Mouse (Mus musculus) liver, embryonic 14.5 days (tissue): Measurements from ENCODE around the gene B3gat3.

Source experiments
- CTCF ChIP-seq: IDR thresholded peaks from 2 replicates; pipeline ENCODE4 v1.5.1; 2016; ENCODE audit warnings: antibody characterized with exemption, low read depth, control low read depth
- EP300 ChIP-seq: IDR thresholded peaks from 2 replicates; pipeline ENCODE4 v1.6.1; 2016; ENCODE audit warnings: antibody characterized with exemption, low read depth

GRCm38 (mm10) chr19:8944750-8945149, 24.6 kb downstream of the B3gat3 start:
- no peak for TF ChIP-seq CTCF
- no peak for TF ChIP-seq EP300
